Mouse (Mus musculus): ENCODE data around the gene Dlgap4. TPM values are rescaled to one million over a fixed set of nuclear protein-coding genes. Genes with fewer than 3 reads are reported as not detected.

Gene Dlgap4
- polyA plus RNA-seq, 1 experiment = 63.5 TPM

- Histone ChIP-seq H3K4me1 (ENCODE audit: control insufficient read depth, insufficient read depth, low read length) (no peaks in the 10 kb centered on the region), H3K27ac (ENCODE audit: control insufficient read depth, insufficient read depth, low read depth, low read length, poor library complexity) (no peak overlapping the region), H3K4me3 (replicated peaks; ENCODE audit: control insufficient read depth, low read depth, low read length) (no peak overlapping the region)
- TF ChIP-seq POLR2A (IDR thresholded peaks at IDR 0.05; ENCODE audit: borderline replicate concordance, control insufficient read depth, low read depth, low read length) = no peak
- TF ChIP-seq CTCF (IDR thresholded peaks at IDR 0.05; ENCODE audit: control insufficient read depth, insufficient read depth, low read length) = peak; percentile 94
- 17% methylated on average over 6 of the region's 6 CpGs for WGBS
Measured at GRCm38 (mm10) chr2:156705473-156705872, 92.0 kb downstream of the Dlgap4 start.

- TF ChIP-seq CTCF (IDR thresholded peaks at IDR 0.05; ENCODE audit: control insufficient read depth, insufficient read depth, low read length) = no peak
- TF ChIP-seq POLR2A (IDR thresholded peaks at IDR 0.05; ENCODE audit: borderline replicate concordance, control insufficient read depth, low read depth, low read length) = no peak
- WGBS = 80% methylated on average over 6 of the region's 6 CpGs
- Histone ChIP-seq H3K4me3 (replicated peaks; ENCODE audit: control insufficient read depth, low read depth, low read length) (no peak overlapping the region), H3K27ac (ENCODE audit: control insufficient read depth, insufficient read depth, low read depth, low read length, poor library complexity) (no peak overlapping the region), H3K4me1 (ENCODE audit: control insufficient read depth, insufficient read depth, low read length) (no peaks in the 10 kb centered on the region; the same call in 1 of the 2 replicates)
Measured at GRCm38 (mm10) chr2:156716683-156717082, 103.2 kb downstream of the Dlgap4 start.

- WGBS = 41% methylated on average over 17 of the region's 17 CpGs
- H3K4me3 ChIP-seq (replicated peaks; ENCODE audit: control insufficient read depth, low read depth, low read length) = no peak overlapping the region
- TF ChIP-seq POLR2A (IDR thresholded peaks at IDR 0.05; ENCODE audit: borderline replicate concordance, control insufficient read depth, low read depth, low read length) (no peak), CTCF (IDR thresholded peaks at IDR 0.05; ENCODE audit: control insufficient read depth, insufficient read depth, low read length) (no peak)
- H3K27ac ChIP-seq (ENCODE audit: control insufficient read depth, insufficient read depth, low read depth, low read length, poor library complexity) = no peak overlapping the region
- no peaks in the 10 kb centered on the region; the same call in 1 of the 2 replicates for H3K4me1 ChIP-seq (ENCODE audit: control insufficient read depth, insufficient read depth, low read length)
Measured at GRCm38 (mm10) chr2:156717320-156718281, 104.1 kb downstream of the Dlgap4 start.

GRCm38 (mm10) chr2:156718793-156719192 lies 105.3 kb downstream of the Dlgap4 start:
- Histone ChIP-seq H3K27ac (ENCODE audit: control insufficient read depth, insufficient read depth, low read depth, low read length, poor library complexity) (no peak overlapping the region), H3K4me3 (replicated peaks; ENCODE audit: control insufficient read depth, low read depth, low read length) (no peak overlapping the region), H3K4me1 (ENCODE audit: control insufficient read depth, insufficient read depth, low read length) (no peaks in the 10 kb centered on the region; the same call in 1 of the 2 replicates)
- TF ChIP-seq POLR2A (IDR thresholded peaks at IDR 0.05; ENCODE audit: borderline replicate concordance, control insufficient read depth, low read depth, low read length) = no peak
- TF ChIP-seq CTCF (IDR thresholded peaks at IDR 0.05; ENCODE audit: control insufficient read depth, insufficient read depth, low read length) = no peak
- 55% methylated on average over 5 of the region's 5 CpGs for WGBS

- 81% methylated on average over 8 of the region's 8 CpGs for WGBS
- H3K4me3 ChIP-seq (replicated peaks; ENCODE audit: control insufficient read depth, low read depth, low read length) = peak overlapping the region; percentile 88
- no peak for TF ChIP-seq POLR2A (IDR thresholded peaks at IDR 0.05; ENCODE audit: borderline replicate concordance, control insufficient read depth, low read depth, low read length)
- no peak for TF ChIP-seq CTCF (IDR thresholded peaks at IDR 0.05; ENCODE audit: control insufficient read depth, insufficient read depth, low read length)
- no peaks in the 10 kb centered on the region; the same call in none of the 2 replicates for H3K4me1 ChIP-seq (ENCODE audit: control insufficient read depth, insufficient read depth, low read length)
- H3K27ac ChIP-seq (ENCODE audit: control insufficient read depth, insufficient read depth, low read depth, low read length, poor library complexity) = no peak overlapping the region
Measured at GRCm38 (mm10) chr2:156719549-156720312, 106.2 kb downstream of the Dlgap4 start.

GRCm38 (mm10) chr2:156720313-156720674 lies 106.8 kb downstream of the Dlgap4 start:
- peak overlapping the region; percentile 88 for H3K4me3 ChIP-seq (replicated peaks; ENCODE audit: control insufficient read depth, low read depth, low read length)
- TF ChIP-seq CTCF (IDR thresholded peaks at IDR 0.05; ENCODE audit: control insufficient read depth, insufficient read depth, low read length) = no peak
- no peak for TF ChIP-seq POLR2A (IDR thresholded peaks at IDR 0.05; ENCODE audit: borderline replicate concordance, control insufficient read depth, low read depth, low read length)
- H3K4me1 ChIP-seq (ENCODE audit: control insufficient read depth, insufficient read depth, low read length) = no peaks in the 10 kb centered on the region; the same call in none of the 2 replicates
- peak overlapping the region; percentile 46 for H3K27ac ChIP-seq (ENCODE audit: control insufficient read depth, insufficient read depth, low read depth, low read length, poor library complexity)
- 3% methylated on average over 10 of the region's 10 CpGs for WGBS

GRCm38 (mm10) chr2:156720675-156721553 lies 107.4 kb downstream of the Dlgap4 start:
- Histone ChIP-seq H3K4me3 (replicated peaks; ENCODE audit: control insufficient read depth, low read depth, low read length) (peak overlapping the region; percentile 88), H3K27ac (ENCODE audit: control insufficient read depth, insufficient read depth, low read depth, low read length, poor library complexity) (peak overlapping the region; percentile 67), H3K4me1 (ENCODE audit: control insufficient read depth, insufficient read depth, low read length) (no peaks in the 10 kb centered on the region; the same call in none of the 2 replicates)
- WGBS = under 1% methylated on average over 114 of the region's 114 CpGs
- peak; percentile 65; the same call in 1 of the 2 replicates for TF ChIP-seq POLR2A (IDR thresholded peaks at IDR 0.05; ENCODE audit: borderline replicate concordance, control insufficient read depth, low read depth, low read length)
- TF ChIP-seq CTCF (IDR thresholded peaks at IDR 0.05; ENCODE audit: control insufficient read depth, insufficient read depth, low read length) = peak; percentile 70; the same call in 1 of the 2 replicates

All from bone marrow, adult 2 months (tissue).